Mouse (Mus musculus) lung, postnatal 0 days (tissue): Measurements from ENCODE around the gene Haspin. TPM values are rescaled to one million over a fixed set of nuclear protein-coding genes. Genes with fewer than 3 reads are reported as not detected.

Experiments used
- ATAC-seq: fragments of 200-750 bp; cut with Nextera tagmentation; 2 replicates; pipeline ENCODE4 v1.8.0; 2017; ENCODE audit warnings: moderate library complexity
- DNase-seq: peaks from one replicate; pipeline ENCODE4 v3.0.0-alpha.2; 2016; ENCODE audit warnings: low spot score
- H3K27ac ChIP-seq: fragments of 300-500 bp; sonication (generic); 2 replicates; pipeline ENCODE4 v1.5.1; 2014; ENCODE audit warnings: antibody characterized with exemption, mild to moderate bottlenecking, low read length, mixed read lengths
- H3K27me3 ChIP-seq: fragments of 300-500 bp; sonication (generic); replicated peaks from 2 replicates; pipeline ENCODE4 v1.6.1; 2014; ENCODE audit warnings: low read length, mixed read lengths; ENCODE audit not compliant: insufficient read depth
- H3K36me3 ChIP-seq: fragments of 300-500 bp; sonication (generic); 2 replicates; pipeline ENCODE4 v1.6.1; 2014; ENCODE audit warnings: low read length, mixed read lengths; ENCODE audit not compliant: insufficient read depth
- H3K4me1 ChIP-seq: fragments of 300-500 bp; sonication (generic); 2 replicates; pipeline ENCODE4 v1.6.1; 2014; ENCODE audit warnings: antibody characterized with exemption, low read depth, low read length, mixed read lengths; ENCODE audit not compliant: insufficient read depth
- H3K4me2 ChIP-seq: fragments of 300-500 bp; sonication (generic); replicated peaks from 2 replicates; pipeline ENCODE4 v1.6.1; 2014; ENCODE audit warnings: low read depth, mild to moderate bottlenecking, low read length, moderate library complexity, mixed read lengths
- H3K4me3 ChIP-seq: fragments of 300-500 bp; sonication (generic); 2 replicates; pipeline ENCODE4 v1.5.1; 2014; ENCODE audit warnings: low read depth, low read length
- H3K9ac ChIP-seq: fragments of 300-500 bp; sonication (generic); replicated peaks from 2 replicates; pipeline ENCODE4 v1.6.1; 2014; ENCODE audit warnings: low read depth, mild to moderate bottlenecking
- H3K9me3 ChIP-seq: fragments of 300-500 bp; sonication (generic); 2 replicates; pipeline ENCODE4 v1.6.1; 2016; ENCODE audit warnings: low read length, mixed read lengths
- CTCF ChIP-seq: IDR thresholded peaks from 2 replicates; pipeline ENCODE4 v1.5.1; 2016; ENCODE audit warnings: antibody characterized with exemption, mild to moderate bottlenecking
- EP300 ChIP-seq: IDR thresholded peaks from 2 replicates; pipeline ENCODE4 v1.6.1; 2016; ENCODE audit warnings: antibody characterized with exemption, mild to moderate bottlenecking, control low read depth
- WGBS: fragments of 180-500 bp; shearing (Covaris S2); extraction: QIAGEN DNeasy Blood & Tissue Kit; methylation state at CpG from one replicate; pipeline ENCODE4 v1.1.7; 2014; 5-methylcytosine and 5-hydroxymethylcytosine counted together
- polyA plus RNA-seq: library from polyadenylated mRNA; unstranded; fragments of >200 nt; fragmentation: Nextera tagmentation; extraction: Ambion mirVana; gene quantifications from 2 replicates; pipeline ENCODE4 v1.2.1, GENCODE M21; 2015

Haspin gene
- polyA plus RNA-seq, 1 experiment from 2014 or later: 2.5 TPM

- no peak overlapping the region for H3K9ac ChIP-seq
- no peaks in the 10 kb centered on the region for H3K36me3 ChIP-seq
- H3K4me2 ChIP-seq: no peak overlapping the region
- no peak for ATAC-seq
- TF ChIP-seq EP300 (no peak), CTCF (no peak)
- no peaks in the 10 kb centered on the region for H3K27me3 ChIP-seq
- no peaks in the 10 kb centered on the region; the same call in 1 of the 2 replicates for H3K4me1 ChIP-seq
- WGBS: 74% methylated on average over 9 of the region's 9 CpGs
- H3K27ac ChIP-seq: no peak overlapping the region
- no peak for DNase-seq
- no peak overlapping the region for H3K4me3 ChIP-seq
- no peaks in the 10 kb centered on the region for H3K9me3 ChIP-seq
Observed at GRCm38 (mm10) chr11:73148209-73148608, 10.1 kb upstream of the Haspin start.

DNA sequence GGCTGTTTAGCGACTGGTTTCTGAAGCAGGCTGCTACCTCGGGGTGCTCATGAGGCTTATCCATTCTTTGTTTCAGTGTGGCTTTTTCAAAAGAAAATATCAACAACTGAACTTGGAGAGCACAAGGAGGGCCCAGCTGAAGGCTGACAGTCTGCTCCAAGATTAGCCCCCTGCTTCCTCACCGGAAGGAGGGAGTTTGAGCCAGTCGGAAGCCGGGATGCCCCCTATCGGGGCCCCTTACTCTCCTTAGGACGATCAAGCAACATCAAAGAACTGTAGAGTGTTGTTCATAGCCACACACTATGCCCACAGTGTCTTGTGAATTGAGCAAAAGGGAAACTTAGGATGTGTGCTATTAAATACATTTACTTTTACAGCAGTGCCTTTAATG lies 8.9 kb upstream of the Haspin start:
- H3K36me3 ChIP-seq: no peaks in the 10 kb centered on the region
- H3K4me2 ChIP-seq: no peak overlapping the region
- H3K27me3 ChIP-seq: no peaks in the 10 kb centered on the region
- no peak overlapping the region for H3K9ac ChIP-seq
- H3K4me3 ChIP-seq: no peak overlapping the region
- no peak for DNase-seq
- ATAC-seq: no peak
- WGBS: 44% methylated on average over 7 of the region's 7 CpGs
- H3K27ac ChIP-seq: no peak overlapping the region
- H3K4me1 ChIP-seq: no peaks in the 10 kb centered on the region; the same call in 1 of the 2 replicates
- TF ChIP-seq CTCF: no peak
- no peak for TF ChIP-seq EP300
- no peaks in the 10 kb centered on the region for H3K9me3 ChIP-seq

GRCm38 (mm10) chr11:73146026-73146974 lies 8.2 kb upstream of the Haspin start:
- Histone ChIP-seq H3K9me3 (no peaks in the 10 kb centered on the region), H3K4me3 (no peak overlapping the region), H3K4me2 (no peak overlapping the region), H3K36me3 (no peaks in the 10 kb centered on the region), H3K4me1 (no peaks in the 10 kb centered on the region; the same call in 1 of the 2 replicates), H3K27me3 (no peaks in the 10 kb centered on the region), H3K27ac (no peak overlapping the region), H3K9ac (no peak overlapping the region)
- no peak for ATAC-seq
- WGBS: 53% methylated on average over 11 of the region's 11 CpGs
- no peak for DNase-seq
- TF ChIP-seq EP300 (no peak), CTCF (no peak)

DNA sequence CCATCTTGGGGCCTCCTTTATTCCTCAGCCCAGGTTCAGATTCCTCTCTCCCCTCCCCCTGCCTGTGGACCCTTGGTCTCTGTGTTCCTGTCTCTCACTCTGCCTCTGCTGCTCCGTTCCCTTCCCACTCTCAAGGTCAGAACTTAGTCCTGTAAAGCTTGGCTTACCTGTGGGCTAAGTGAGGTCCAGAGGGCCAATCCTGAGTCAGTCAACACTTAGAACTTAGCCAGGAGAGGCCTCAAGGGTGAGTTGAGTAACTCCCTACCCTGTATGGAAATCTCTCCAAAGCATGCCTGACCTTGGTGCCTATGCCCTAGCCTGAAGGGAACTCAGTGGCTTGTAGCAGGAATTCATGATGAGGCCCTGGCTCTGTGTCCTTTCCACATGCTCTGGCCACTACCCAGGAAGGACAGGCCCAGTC lies 6.2 kb upstream of the Haspin start:
- DNase-seq (peak; percentile 88), ATAC-seq (peak; percentile 97)
- TF ChIP-seq CTCF (no peak), EP300 (peak; percentile 22; the same call in 1 of the 2 replicates)
- Histone ChIP-seq H3K36me3 (no peaks in the 10 kb centered on the region), H3K4me3 (no peak overlapping the region), H3K9ac (no peak overlapping the region), H3K27ac (peak overlapping the region; percentile 43; the same call in 1 of the 2 replicates), H3K27me3 (no peaks in the 10 kb centered on the region), H3K9me3 (no peaks in the 10 kb centered on the region), H3K4me2 (no peak overlapping the region), H3K4me1 (no peaks in the 10 kb centered on the region; the same call in 1 of the 2 replicates)
- 45% methylated on average over 1 of the region's 1 CpGs for WGBS

DNA sequence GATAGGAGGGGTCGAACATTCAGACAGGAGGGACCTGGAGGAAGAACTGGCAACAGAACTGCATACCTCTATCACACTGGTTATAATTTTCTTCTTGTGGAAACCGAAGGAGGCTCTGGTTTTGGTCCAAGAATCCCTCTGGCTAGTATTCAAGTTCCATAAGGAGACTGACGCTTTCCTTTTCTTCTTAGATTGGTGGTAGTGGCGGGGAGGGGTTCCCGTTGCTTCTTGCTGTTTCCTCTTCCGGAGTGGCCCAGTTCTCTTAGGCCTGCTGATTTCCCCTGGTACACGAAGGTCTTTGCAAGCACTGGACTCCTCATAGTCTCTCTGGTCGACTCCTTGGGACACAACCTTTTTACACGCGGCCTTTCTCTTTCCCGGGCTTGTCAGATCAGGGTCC lies 978 bp downstream of the Haspin start:
- no peak for ATAC-seq

DNA sequence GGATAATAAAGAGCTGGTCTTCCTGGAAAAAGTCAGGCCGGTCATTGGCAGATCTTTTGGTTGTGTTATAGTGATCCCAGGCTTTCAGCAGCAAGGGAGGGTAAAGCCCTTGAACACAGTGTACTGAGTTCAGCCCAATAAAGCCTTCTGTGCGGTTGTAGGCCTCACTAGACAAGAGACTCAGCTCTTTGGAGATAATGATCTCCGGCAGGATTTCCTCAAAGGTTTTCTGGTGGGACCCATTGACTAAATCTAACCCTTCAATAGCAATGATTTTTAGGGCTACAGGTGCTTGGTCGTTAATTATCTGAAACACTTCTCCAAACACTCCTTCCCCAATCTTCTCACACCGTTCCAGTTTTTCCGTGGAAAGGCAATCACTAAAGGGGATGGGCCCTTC lies 1.5 kb downstream of the Haspin start:
- Histone ChIP-seq H3K4me2 (peak overlapping the region; percentile 95; the same call in 1 of the 2 replicates), H3K9ac (0 out of 2 replicates have a peak overlapping the region, but pooled peaks have one; percentile 48), H3K9me3 (no peaks in the 10 kb centered on the region), H3K27me3 (no peaks in the 10 kb centered on the region), H3K27ac (no peak overlapping the region), H3K4me3 (peak overlapping the region; percentile 86), H3K4me1 (no peaks in the 10 kb centered on the region; the same call in 1 of the 2 replicates), H3K36me3 (no peaks in the 10 kb centered on the region)
- DNase-seq: no peak
- 48% methylated on average over 6 of the region's 6 CpGs for WGBS
- TF ChIP-seq EP300: no peak
- TF ChIP-seq CTCF: no peak
- ATAC-seq: no peak

More for the DNA sequence above, 978 bp downstream of the Haspin start:
- no peak overlapping the region for H3K27ac ChIP-seq
- no peaks in the 10 kb centered on the region for H3K27me3 ChIP-seq
- TF ChIP-seq CTCF: no peak
- TF ChIP-seq EP300: no peak
- peak; percentile 40 for DNase-seq
- H3K9me3 ChIP-seq: no peaks in the 10 kb centered on the region
- peak overlapping the region; percentile 86 for H3K4me3 ChIP-seq
- 7% methylated on average over 11 of the region's 11 CpGs for WGBS
- no peaks in the 10 kb centered on the region for H3K36me3 ChIP-seq
- H3K4me1 ChIP-seq: no peaks in the 10 kb centered on the region; the same call in 1 of the 2 replicates
- H3K9ac ChIP-seq: peak overlapping the region; percentile 48
- H3K4me2 ChIP-seq: peak overlapping the region; percentile 95
